Mouse (Mus musculus): ENCODE measurements around the gene Gm10340.
"Not testable (repeated sequence)": the region's sequence is repeated elsewhere in the genome, so short reads cannot be mapped to it uniquely, and the experiment has no call there.

The Gm10340 gene

DNA sequence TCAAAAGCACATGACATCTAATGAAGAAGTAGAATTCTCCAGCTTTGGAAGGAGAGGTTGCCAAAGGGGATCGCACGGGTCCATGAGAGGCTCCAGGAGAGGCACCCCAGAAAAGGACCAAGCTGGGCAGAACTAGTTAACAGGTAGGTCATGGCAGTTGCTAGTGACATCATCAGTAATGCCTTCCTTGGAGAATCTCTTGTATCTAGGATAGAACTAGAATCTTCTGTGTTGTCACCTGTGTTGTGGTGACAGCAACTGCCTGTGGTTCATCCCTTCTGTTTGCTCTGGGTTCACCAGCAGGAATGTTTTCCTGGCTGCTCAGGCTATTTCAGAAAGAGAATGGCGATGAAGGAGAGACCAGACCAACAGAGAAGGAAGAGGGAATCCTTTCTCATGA lies at the start of gene Gm10340:
Gene Gm10340, plus strand, starts transcription at position 301 of the 400 bp plus-strand sequence.
- DNase-seq (ENCODE audit: low spot score) = not testable (repeated sequence)

DNA sequence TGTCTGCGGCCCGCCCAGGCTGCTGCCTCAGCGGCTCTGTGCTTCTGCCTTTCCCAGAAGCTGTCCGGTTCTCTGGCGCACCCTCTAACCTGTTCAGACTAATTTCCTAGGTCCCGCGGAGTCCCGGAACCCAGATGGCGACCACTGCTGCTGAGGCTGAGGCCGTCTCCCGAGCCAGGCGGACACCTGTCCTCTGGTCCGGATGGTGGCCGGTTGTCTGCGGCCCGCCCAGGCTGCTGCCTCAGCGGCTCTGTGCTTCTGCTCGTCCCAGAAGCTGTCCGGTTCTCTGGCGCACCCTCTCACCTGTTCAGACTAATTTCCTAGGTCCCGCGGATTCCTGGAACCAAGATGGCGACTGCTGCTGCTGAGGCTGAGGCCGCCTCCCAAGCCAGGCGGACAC lies 17.7 kb upstream of the Gm10340 start:
- DNase-seq (ENCODE audit: low spot score) = not testable (repeated sequence)

DNA sequence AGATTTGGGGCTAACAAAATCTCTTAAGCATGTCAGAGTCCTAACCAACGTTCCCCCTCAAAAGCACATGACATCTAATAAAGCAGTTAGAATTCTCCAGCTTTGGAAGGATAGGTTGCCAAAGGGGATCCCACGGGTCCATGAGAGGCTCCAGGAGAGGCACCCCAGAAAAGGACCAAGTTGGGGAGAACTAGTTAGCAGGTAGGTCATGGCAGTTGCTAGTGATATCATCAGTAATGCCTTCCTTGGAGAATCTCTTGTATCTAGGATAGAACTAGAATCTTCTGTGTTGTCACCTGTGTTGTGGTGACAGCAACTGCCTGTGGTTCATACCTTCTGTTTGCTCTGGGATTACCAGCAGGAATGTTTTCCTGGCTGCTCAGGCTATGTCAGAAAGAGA lies 54.2 kb downstream of the Gm10340 start, which contains the start of gene Gm5795:
Gene Gm5795, plus strand, starts transcription at position 301 of the 400 bp plus-strand sequence.
- DNase-seq (ENCODE audit: low spot score) = not testable (repeated sequence)
